Mouse (Mus musculus): ENCODE results near the gene S100a4. TPM values are rescaled to one million over a fixed set of nuclear protein-coding genes. Genes with fewer than 3 reads are reported as not detected.

S100a4 gene
- polyA plus RNA-seq, 1 experiment from 2014 or later: not detected

DNA sequence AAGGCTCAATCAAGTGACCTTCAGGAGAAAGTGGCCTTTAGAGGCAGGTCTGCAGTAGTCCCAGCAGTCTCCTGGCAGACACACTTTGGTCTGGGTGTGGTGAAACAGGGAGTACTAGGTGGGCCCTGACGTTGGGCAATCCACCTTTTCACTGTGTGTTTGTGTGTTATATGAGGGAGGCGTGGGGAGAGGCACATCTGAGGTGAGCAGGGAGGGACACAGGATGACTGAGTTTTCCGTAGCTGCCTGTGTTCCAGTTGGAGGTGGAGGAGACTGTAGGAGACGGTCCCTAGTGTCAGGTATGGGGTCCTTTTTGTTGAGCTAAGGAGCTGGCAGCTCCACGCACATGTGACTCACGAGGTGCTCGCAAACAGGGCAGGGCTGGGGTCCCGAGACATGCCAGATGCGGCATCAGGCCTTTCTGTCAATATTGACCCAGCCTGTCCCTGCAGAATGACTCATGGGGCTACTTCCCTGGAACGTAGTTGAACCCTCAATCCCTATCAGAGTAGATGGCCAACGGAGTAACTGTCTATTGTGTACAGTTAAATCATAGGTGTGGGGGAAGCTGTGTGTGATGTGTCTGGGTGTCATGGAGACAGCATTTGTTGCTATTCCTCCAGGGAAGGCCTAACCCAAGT is 11.2 kb downstream of the S100a4 start:
- DNase-seq (ENCODE audit: low spot score): no peak
- H3K4me1 ChIP-seq (replicated peaks): peaks cover 12% of the 10 kb centered on the region
- peaks cover 13% of the 10 kb centered on the region for H3K27me3 ChIP-seq (ENCODE audit: insufficient read depth, poor library complexity, severe bottlenecking)
- no peaks in the 10 kb centered on the region for H3K36me3 ChIP-seq
- no peak overlapping the region for H3K27ac ChIP-seq
- 81% methylated on average over 11 of the region's 11 CpGs for WGBS
- H3K9me3 ChIP-seq: no peaks in the 10 kb centered on the region
- H3K4me3 ChIP-seq: no peak overlapping the region

DNA sequence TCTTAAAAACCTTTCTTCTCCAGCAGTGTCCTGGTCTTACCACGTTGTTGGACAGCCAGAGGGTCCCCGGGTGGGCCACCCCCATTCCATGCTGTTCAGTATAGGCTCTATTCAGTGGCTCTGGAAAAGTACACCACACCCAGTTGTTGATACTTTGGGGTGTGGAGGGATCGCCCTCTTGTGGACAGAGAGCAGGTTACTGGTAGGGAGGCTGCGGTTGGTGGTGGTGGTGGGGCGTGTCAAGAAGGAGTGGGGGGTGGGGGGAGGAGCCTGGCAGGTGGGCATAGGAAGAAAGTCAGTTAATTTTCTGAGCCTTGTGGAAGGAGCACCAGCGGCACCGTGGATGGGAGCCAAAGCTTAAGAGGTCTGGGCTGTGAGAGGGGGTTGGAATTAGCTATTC is 11.8 kb downstream of the S100a4 start:
- Histone ChIP-seq H3K27ac (no peak overlapping the region), H3K4me3 (no peak overlapping the region), H3K9me3 (no peaks in the 10 kb centered on the region), H3K27me3 (ENCODE audit: insufficient read depth, poor library complexity, severe bottlenecking) (peaks cover 13% of the 10 kb centered on the region), H3K36me3 (no peaks in the 10 kb centered on the region), H3K4me1 (replicated peaks) (peaks cover 12% of the 10 kb centered on the region)
- 9% methylated on average over 7 of the region's 7 CpGs for WGBS
- DNase-seq (ENCODE audit: low spot score): peak; percentile 53

GRCm38 (mm10) chr3:90615911-90616310 is 12.3 kb downstream of the S100a4 start:
- 81% methylated on average over 1 of the region's 1 CpGs for WGBS
- H3K4me3 ChIP-seq: no peak overlapping the region
- H3K36me3 ChIP-seq: no peaks in the 10 kb centered on the region
- peaks cover 13% of the 10 kb centered on the region for H3K27me3 ChIP-seq (ENCODE audit: insufficient read depth, poor library complexity, severe bottlenecking)
- H3K27ac ChIP-seq: no peak overlapping the region
- H3K4me1 ChIP-seq (replicated peaks): peaks cover 12% of the 10 kb centered on the region
- no peak for DNase-seq (ENCODE audit: low spot score)
- no peaks in the 10 kb centered on the region for H3K9me3 ChIP-seq

GRCm38 (mm10) chr3:90617586-90617985 is 14.0 kb downstream of the S100a4 start:
- Histone ChIP-seq H3K27ac (no peak overlapping the region), H3K4me1 (replicated peaks) (peaks cover 11% of the 10 kb centered on the region), H3K9me3 (no peaks in the 10 kb centered on the region), H3K36me3 (no peaks in the 10 kb centered on the region), H3K27me3 (ENCODE audit: insufficient read depth, poor library complexity, severe bottlenecking) (peaks cover 13% of the 10 kb centered on the region), H3K4me3 (no peak overlapping the region)
- DNase-seq (ENCODE audit: low spot score): no peak
- WGBS: 6% methylated on average over 1 of the region's 1 CpGs

DNA sequence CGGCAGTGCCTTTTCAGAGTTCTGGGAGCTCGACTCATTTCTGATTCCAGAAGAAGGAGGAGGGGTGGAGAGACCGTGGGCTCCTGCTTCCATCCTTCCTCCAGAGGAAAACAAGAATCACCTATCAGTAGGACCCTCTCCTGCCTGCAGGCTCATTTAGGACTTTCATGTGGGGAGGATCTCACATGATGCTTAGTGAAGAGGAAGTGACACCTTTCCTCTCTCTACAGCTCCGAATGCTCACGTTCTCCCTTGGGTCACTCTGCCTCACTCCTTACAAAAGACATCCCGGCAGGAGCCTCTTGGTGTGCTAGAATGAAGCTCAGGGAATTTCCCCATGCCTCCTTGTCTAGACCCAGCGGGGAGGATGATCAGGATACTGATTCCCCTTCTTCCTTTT is 18.0 kb downstream of the S100a4 start:
- 60% methylated on average over 7 of the region's 7 CpGs for WGBS
- no peak overlapping the region for H3K27ac ChIP-seq
- H3K4me3 ChIP-seq: no peak overlapping the region
- DNase-seq (ENCODE audit: low spot score): no peak
- no peaks in the 10 kb centered on the region for H3K36me3 ChIP-seq
- H3K9me3 ChIP-seq: no peaks in the 10 kb centered on the region
- H3K4me1 ChIP-seq (replicated peaks): peaks cover 26% of the 10 kb centered on the region
- H3K27me3 ChIP-seq (ENCODE audit: insufficient read depth, poor library complexity, severe bottlenecking): no peaks in the 10 kb centered on the region

DNA sequence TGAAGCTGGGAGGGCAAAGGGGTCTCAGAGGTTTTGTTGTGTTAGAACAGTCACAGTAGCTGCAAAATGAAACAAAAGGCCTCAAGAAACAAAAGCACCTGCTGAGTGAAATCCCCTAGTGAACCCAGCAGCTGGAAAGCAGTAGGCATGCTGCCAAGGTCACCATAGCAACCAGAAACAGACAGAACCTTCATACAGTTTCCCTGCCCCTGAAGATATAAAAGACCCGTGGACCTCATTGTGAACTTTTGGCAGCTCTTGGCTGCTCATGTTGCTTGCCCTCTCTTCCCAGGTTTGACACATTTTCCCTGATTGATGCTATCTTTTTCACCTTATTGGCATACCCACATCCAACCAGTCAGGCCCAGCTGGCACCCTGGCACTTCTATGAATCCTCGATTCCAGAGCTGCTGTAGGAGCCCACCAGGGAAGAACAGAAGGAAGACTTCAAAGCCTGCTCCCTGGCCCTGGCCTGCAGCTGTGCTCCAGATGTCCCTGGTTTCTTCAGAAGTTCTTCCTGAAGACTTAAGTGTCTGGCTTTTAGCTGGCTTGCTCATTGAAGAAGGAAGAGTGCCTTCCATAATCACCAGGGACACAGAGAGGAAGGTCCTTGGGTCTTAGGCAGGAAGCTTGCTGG is 20.0 kb downstream of the S100a4 start:
- no peaks in the 10 kb centered on the region for H3K27me3 ChIP-seq (ENCODE audit: insufficient read depth, poor library complexity, severe bottlenecking)
- peaks cover 26% of the 10 kb centered on the region for H3K4me1 ChIP-seq (replicated peaks)
- no peaks in the 10 kb centered on the region for H3K36me3 ChIP-seq
- no peak overlapping the region for H3K4me3 ChIP-seq
- H3K27ac ChIP-seq: peak overlapping the region; percentile 62
- 17% methylated on average over 2 of the region's 2 CpGs for WGBS
- H3K9me3 ChIP-seq: no peaks in the 10 kb centered on the region
- peak; percentile 32 for DNase-seq (ENCODE audit: low spot score)

DNA sequence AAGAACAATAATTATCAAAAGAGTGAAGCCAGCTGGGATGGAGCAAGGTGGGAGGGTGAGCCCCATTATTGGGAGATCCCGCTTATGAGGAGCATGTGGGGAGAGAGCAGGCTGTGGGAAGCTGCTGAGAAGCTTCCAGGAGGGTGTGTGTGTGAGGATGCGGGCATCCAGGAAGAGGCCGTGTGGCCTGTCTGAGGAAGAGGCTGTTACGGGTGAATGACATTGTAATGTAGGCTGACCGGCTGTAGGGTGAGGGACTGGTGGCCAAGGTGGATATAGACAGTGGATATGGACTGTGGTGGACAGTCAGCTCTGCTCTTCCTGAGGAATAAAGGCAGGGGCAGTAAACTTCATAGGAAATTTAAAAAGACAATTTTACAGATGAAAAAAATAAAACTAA is 21.9 kb downstream of the S100a4 start:
- WGBS: 79% methylated on average over 5 of the region's 5 CpGs
- no peak for DNase-seq (ENCODE audit: low spot score)

GRCm38 (mm10) chr3:90626266-90627021 is 22.9 kb downstream of the S100a4 start:
- H3K9me3 ChIP-seq: no peaks in the 10 kb centered on the region
- 79% methylated on average over 9 of the region's 9 CpGs for WGBS
- no peaks in the 10 kb centered on the region for H3K36me3 ChIP-seq
- no peak overlapping the region for H3K4me3 ChIP-seq
- no peak for DNase-seq (ENCODE audit: low spot score)
- 0 out of 2 replicates have a peak overlapping the region, but pooled peaks have one; percentile 2 for H3K27ac ChIP-seq
- no peaks in the 10 kb centered on the region for H3K27me3 ChIP-seq (ENCODE audit: insufficient read depth, poor library complexity, severe bottlenecking)
- peaks cover 26% of the 10 kb centered on the region for H3K4me1 ChIP-seq (replicated peaks)

More for the DNA sequence above, 21.9 kb downstream of the S100a4 start:
- Histone ChIP-seq H3K27ac (peak overlapping the region; percentile 25; the same call in 1 of the 2 replicates), H3K27me3 (ENCODE audit: insufficient read depth, poor library complexity, severe bottlenecking) (no peaks in the 10 kb centered on the region), H3K9me3 (no peaks in the 10 kb centered on the region), H3K4me1 (replicated peaks) (peaks cover 26% of the 10 kb centered on the region), H3K4me3 (no peak overlapping the region), H3K36me3 (no peaks in the 10 kb centered on the region)

- Histone ChIP-seq H3K4me1 (replicated peaks) (peaks cover 26% of the 10 kb centered on the region), H3K36me3 (no peaks in the 10 kb centered on the region), H3K9me3 (no peaks in the 10 kb centered on the region), H3K27ac (no peak overlapping the region), H3K27me3 (ENCODE audit: insufficient read depth, poor library complexity, severe bottlenecking) (no peaks in the 10 kb centered on the region), H3K4me3 (no peak overlapping the region)
- DNase-seq (ENCODE audit: low spot score): no peak
- WGBS: 95% methylated on average over 5 of the region's 5 CpGs
Observed at GRCm38 (mm10) chr3:90627366-90627765, 23.8 kb downstream of the S100a4 start.

DNA sequence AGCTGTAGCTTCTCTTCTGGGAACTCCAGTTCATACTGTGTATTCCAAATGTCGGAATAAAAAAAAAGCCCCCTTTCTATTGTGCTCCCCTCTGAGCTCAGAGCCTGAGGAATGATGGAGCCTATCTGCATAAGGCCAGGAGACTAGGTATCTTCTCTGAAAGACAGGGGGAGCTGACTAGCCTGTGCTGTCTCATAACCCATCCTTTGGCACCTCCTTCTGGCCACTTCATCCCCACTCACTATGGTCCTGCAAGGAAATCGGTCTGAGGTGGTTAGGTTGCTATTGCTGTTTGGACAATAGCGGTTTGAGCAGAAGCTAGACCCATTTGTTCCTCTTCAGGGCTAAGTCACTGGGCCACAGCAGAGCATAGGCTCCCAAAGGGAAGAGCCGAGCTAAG is 24.2 kb downstream of the S100a4 start:
- 62% methylated on average over 4 of the region's 4 CpGs for WGBS
- H3K4me3 ChIP-seq: no peak overlapping the region
- H3K4me1 ChIP-seq (replicated peaks): peaks cover 26% of the 10 kb centered on the region
- H3K9me3 ChIP-seq: no peaks in the 10 kb centered on the region
- no peak overlapping the region for H3K27ac ChIP-seq
- H3K36me3 ChIP-seq: no peaks in the 10 kb centered on the region
- H3K27me3 ChIP-seq (ENCODE audit: insufficient read depth, poor library complexity, severe bottlenecking): no peaks in the 10 kb centered on the region
- no peak for DNase-seq (ENCODE audit: low spot score)

- H3K9me3 ChIP-seq: no peaks in the 10 kb centered on the region
- no peak for DNase-seq (ENCODE audit: low spot score)
Observed at GRCm38 (mm10) chr3:90629298-90629697, 25.7 kb downstream of the S100a4 start.

DNA sequence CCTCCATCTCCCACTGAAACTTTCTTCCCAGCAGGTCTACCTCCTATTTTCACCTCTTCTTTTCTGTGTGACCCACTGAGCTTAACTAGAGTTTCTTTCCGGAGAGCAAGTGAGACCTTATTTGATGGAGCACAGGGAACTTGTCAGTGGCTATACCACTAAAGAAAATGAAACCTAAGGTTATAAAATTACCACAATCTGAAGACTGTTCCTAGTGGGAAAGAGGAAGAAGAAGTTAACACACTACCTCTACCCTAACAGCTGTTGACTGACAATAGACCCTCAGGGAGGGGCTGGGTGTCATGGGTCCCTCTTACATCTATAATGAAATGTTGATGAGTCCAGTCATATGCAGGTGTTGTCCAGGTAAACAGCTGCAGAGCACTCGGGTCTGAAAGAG is 28.4 kb downstream of the S100a4 start:
- no peak overlapping the region for H3K4me3 ChIP-seq
- no peaks in the 10 kb centered on the region for H3K36me3 ChIP-seq
- H3K27ac ChIP-seq: no peak overlapping the region
- no peaks in the 10 kb centered on the region for H3K9me3 ChIP-seq
- no peaks in the 10 kb centered on the region for H3K27me3 ChIP-seq (ENCODE audit: insufficient read depth, poor library complexity, severe bottlenecking)
- no peaks in the 10 kb centered on the region for H3K4me1 ChIP-seq (replicated peaks)
- 84% methylated on average over 2 of the region's 2 CpGs for WGBS
- no peak for DNase-seq (ENCODE audit: low spot score)

More at GRCm38 (mm10) chr3:90629298-90629697, 25.7 kb downstream of the S100a4 start:
- H3K27ac ChIP-seq: no peak overlapping the region
- no peaks in the 10 kb centered on the region for H3K27me3 ChIP-seq (ENCODE audit: insufficient read depth, poor library complexity, severe bottlenecking)
- no peak overlapping the region for H3K4me3 ChIP-seq
- H3K4me1 ChIP-seq (replicated peaks): peaks cover 13% of the 10 kb centered on the region; the same call in 1 of the 2 replicates
- WGBS: 88% methylated on average over 2 of the region's 2 CpGs
- H3K36me3 ChIP-seq: no peaks in the 10 kb centered on the region

Data from hindbrain, embryonic 10.5 days (tissue).